Mouse (Mus musculus) lung, postnatal 0 days (tissue): ENCODE measurements around the gene Ampd1.

Experiments
- CTCF ChIP-seq: IDR thresholded peaks from 2 replicates; pipeline ENCODE4 v1.5.1; 2016; ENCODE audit warnings: antibody characterized with exemption, mild to moderate bottlenecking
- EP300 ChIP-seq: IDR thresholded peaks from 2 replicates; pipeline ENCODE4 v1.6.1; 2016; ENCODE audit warnings: antibody characterized with exemption, mild to moderate bottlenecking, control low read depth

- no peak for TF ChIP-seq CTCF
- TF ChIP-seq EP300, result no peak
Measured at GRCm38 (mm10) chr3:103145791-103146190, 72.0 kb downstream of the Ampd1 start.
